Mouse (Mus musculus) central nervous system, embryonic 14 days (tissue): ENCODE measurements around the gene Ddr2. TPM values are rescaled to one million over a fixed set of nuclear protein-coding genes. Genes with fewer than 3 reads are reported as not detected.

ENCODE experiments used
- polyA plus RNA-seq: library from polyadenylated mRNA; depleted of rRNA; stranded (reverse); fragments of >200 nt; gene quantifications from 2 replicates; pipeline ENCODE4 v1.2.3, GENCODE M21; 2012; rRNA removed

The Ddr2 gene
- polyA plus RNA-seq: 7.5 and 18.0 TPM in 2 replicates

DNA sequence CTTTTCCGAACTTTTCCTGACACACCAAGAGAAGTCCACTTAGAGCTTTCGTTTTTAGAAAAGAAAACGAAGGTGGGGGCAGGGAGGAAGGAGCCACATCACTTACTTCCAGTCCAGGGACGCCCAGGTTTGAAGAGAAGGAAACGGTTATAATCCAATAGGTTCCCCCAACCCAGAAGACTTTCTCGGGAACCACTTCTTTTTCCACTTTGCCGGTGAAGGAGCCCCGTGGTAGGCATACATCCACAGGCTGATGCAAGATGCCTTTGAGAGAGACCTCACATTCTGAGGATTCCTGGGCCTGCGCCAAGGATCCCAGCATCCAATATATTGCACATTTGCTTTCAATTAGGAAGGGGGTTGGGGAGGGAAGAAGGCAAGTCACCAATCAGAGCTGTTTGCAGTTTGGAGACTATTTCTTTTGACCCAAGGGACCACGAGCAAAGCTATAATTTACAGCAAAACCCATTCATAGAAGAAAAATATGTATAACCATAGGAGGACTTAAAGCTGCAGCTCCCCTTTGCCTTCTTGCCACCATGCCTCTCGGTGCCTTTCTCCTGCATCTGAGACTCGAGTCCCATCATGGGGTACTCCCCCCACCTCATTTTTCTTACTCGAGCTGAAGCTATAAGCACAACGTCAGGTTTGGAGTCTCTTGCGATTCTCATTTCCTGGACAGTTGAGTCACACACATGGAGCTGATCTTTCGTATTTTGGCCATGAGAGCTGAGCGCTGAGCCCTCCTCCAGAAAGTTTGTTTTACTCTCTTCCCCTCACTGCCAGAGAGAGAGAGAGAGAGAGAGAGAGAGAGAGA, at the start of gene Ddr2:
TSS of gene Ddr2 (minus strand) at position 247 of the 817 bp plus-strand sequence.

GRCm38 (mm10) chr1:169968792-169969515, 141.6 kb downstream of the Ddr2 start, which contains the start of gene Hsd17b7:
Hsd17b7 (minus strand) TSS chr1:169969241.

GRCm38 (mm10) chr1:169928454-169928971, 182.0 kb downstream of the Ddr2 start, which contains the start of gene Ccdc190:
Ccdc190 (plus strand) TSS chr1:169928648.

Other genes with a start within 250 kb of the Ddr2 start
- 6.4 and 6.8 TPM in 2 replicates for gene Ccdc190, start 182.1 kb downstream of the Ddr2 start, polyA plus RNA-seq
- gene Hsd17b7, start 141.5 kb downstream of the Ddr2 start, polyA plus RNA-seq: 12.4 and 12.9 TPM in 2 replicates
- 33.5 and 37.4 TPM in 2 replicates for gene Uap1, start 64.2 kb upstream of the Ddr2 start, polyA plus RNA-seq
- 21.1 TPM in 2 replicates for gene Uhmk1, start 104.6 kb upstream of the Ddr2 start, polyA plus RNA-seq
- not detected in 2 replicates for gene Sh2d1b2, start 122.0 kb upstream of the Ddr2 start, polyA plus RNA-seq
- 0.06 and 0.10 TPM in 2 replicates for gene Sh2d1b1, start 166.6 kb upstream of the Ddr2 start, polyA plus RNA-seq
- 6.7 and 8.1 TPM in 2 replicates for gene Gm7694, start 195.6 kb upstream of the Ddr2 start, polyA plus RNA-seq
- not detected in 2 replicates for gene Spata46, start 198.0 kb upstream of the Ddr2 start, polyA plus RNA-seq